Mouse (Mus musculus) heart, embryonic 11.5 days (tissue): ENCODE results near the gene Tpp1. TPM values are rescaled to one million over a fixed set of nuclear protein-coding genes. Genes with fewer than 3 reads are reported as not detected.

ENCODE experiments used
- ATAC-seq: fragments of 200-750 bp; cut with Nextera tagmentation; replicated peaks from 2 replicates; pipeline ENCODE4 v1.8.0; 2017; ENCODE audit warnings: moderate library complexity; ENCODE audit not compliant: insufficient number of reproducible peaks, low FRiP score, low TSS enrichment
- H3K27ac ChIP-seq: fragments of 300-500 bp; sonication (generic); 2 replicates; pipeline ENCODE4 v1.5.1; 2014; ENCODE audit warnings: mild to moderate bottlenecking, low read depth, low read length
- H3K27me3 ChIP-seq: fragments of 300-500 bp; sonication (generic); 2 replicates; pipeline ENCODE4 v1.6.1; 2014; ENCODE audit warnings: mild to moderate bottlenecking, low read length, mixed read lengths; ENCODE audit not compliant: control insufficient read depth, insufficient read depth
- H3K36me3 ChIP-seq: fragments of 300-500 bp; sonication (generic); 2 replicates; pipeline ENCODE4 v1.6.1; 2014; ENCODE audit warnings: mild to moderate bottlenecking, low read length, moderate library complexity, mixed read lengths; ENCODE audit not compliant: control insufficient read depth, insufficient read depth
- H3K4me1 ChIP-seq: fragments of 300-500 bp; sonication (generic); 2 replicates; pipeline ENCODE4 v1.6.1; 2014; ENCODE audit warnings: low read length; ENCODE audit not compliant: control insufficient read depth, insufficient read depth
- H3K4me2 ChIP-seq: fragments of 300-500 bp; sonication (generic); 2 replicates; pipeline ENCODE4 v1.6.1; 2014; ENCODE audit warnings: mild to moderate bottlenecking, moderate library complexity
- H3K4me3 ChIP-seq: fragments of 300-500 bp; sonication (generic); 2 replicates; pipeline ENCODE4 v1.5.1; 2014; ENCODE audit warnings: low read depth, low read length
- H3K9ac ChIP-seq: fragments of 300-500 bp; sonication (generic); 2 replicates; pipeline ENCODE4 v1.6.1; 2014; ENCODE audit warnings: mild to moderate bottlenecking, low read depth, low read length, moderate library complexity
- H3K9me3 ChIP-seq: fragments of 300-500 bp; sonication (generic); replicated peaks from 2 replicates; pipeline ENCODE4 v1.6.1; 2016; ENCODE audit warnings: low read length; ENCODE audit not compliant: control insufficient read depth
- WGBS: fragments of 180-500 bp; shearing (Covaris S2); extraction: QIAGEN DNeasy Blood & Tissue Kit; methylation state at CpG from one replicate; pipeline ENCODE4 v1.1.7; 2014; ENCODE audit not compliant: insufficient replicate concordance; 5-methylcytosine and 5-hydroxymethylcytosine counted together
- polyA plus RNA-seq: library from polyadenylated mRNA; unstranded; fragments of >200 nt; fragmentation: Nextera tagmentation; extraction: Ambion mirVana; gene quantifications from 2 replicates; pipeline ENCODE4 v1.2.1, GENCODE M21; 2014

The Tpp1 gene
- polyA plus RNA-seq, 1 experiment from 2014 or later, result 85.8 TPM

DNA sequence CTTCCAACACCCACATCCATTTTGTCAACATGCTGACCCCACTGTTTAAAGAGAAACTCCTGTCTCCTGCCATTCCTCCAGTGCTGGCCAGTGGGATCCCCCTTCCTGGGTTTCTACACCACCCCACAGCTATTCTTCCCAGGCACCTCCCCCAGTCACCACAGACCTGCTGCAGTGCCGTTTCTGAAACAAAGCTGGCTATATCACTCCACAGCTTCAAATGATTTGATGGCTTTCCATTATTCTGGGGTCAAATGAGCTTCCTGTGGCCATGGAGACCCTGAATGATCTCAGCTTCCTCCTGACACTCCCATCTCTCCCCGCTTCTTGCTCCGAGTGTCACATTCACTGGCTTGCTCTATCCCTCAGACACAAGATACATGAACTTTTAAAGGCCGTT lies 32.5 kb upstream of the Tpp1 start:
- Histone ChIP-seq H3K9ac (no peak overlapping the region), H3K4me3 (no peak overlapping the region)
- ATAC-seq, result no peak

DNA sequence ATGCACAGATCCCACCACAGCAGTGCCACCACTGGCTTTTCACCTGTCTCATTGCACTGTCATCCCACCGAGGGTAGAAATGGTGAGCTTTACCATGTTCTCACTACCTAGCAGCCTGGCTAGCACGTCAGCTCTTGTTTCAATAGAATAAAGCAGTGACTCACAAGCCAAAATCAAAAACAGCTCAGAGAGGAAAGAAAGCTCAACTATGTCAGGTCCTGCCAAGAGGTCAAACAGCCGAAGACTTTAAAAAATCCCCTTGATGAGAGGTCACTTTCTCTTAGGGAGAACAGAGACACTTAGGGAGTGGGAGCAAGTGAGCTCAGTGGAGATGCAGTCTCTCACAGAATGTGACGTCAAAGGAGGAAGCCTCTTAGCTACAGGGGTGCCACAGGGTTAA lies 31.8 kb upstream of the Tpp1 start:
- H3K36me3 ChIP-seq, result 0 out of 2 replicates have a peak, but pooled peaks cover 3% of the 10 kb centered on the region
- H3K9me3 ChIP-seq, result no peaks in the 10 kb centered on the region
- 0 out of 2 replicates have a peak, but pooled peaks cover under 1% of the 10 kb centered on the region for H3K27me3 ChIP-seq
- no peak for ATAC-seq
- no peak overlapping the region for H3K27ac ChIP-seq
- no peak overlapping the region for H3K9ac ChIP-seq
- peaks cover 12% of the 10 kb centered on the region for H3K4me1 ChIP-seq
- H3K4me3 ChIP-seq, result no peak overlapping the region
- 43% methylated on average over 4 of the region's 4 CpGs for WGBS
- no peak overlapping the region for H3K4me2 ChIP-seq

More for the DNA sequence above, 32.5 kb upstream of the Tpp1 start:
- 32% methylated on average over 4 of the region's 4 CpGs for WGBS
- H3K36me3 ChIP-seq, result 0 out of 2 replicates have a peak, but pooled peaks cover 3% of the 10 kb centered on the region
- 0 out of 2 replicates have a peak, but pooled peaks cover 2% of the 10 kb centered on the region for H3K27me3 ChIP-seq
- H3K4me1 ChIP-seq, result peaks cover 5% of the 10 kb centered on the region; the same call in 1 of the 2 replicates
- H3K9me3 ChIP-seq, result no peaks in the 10 kb centered on the region
- H3K4me2 ChIP-seq, result peak overlapping the region; percentile 16; the same call in 1 of the 2 replicates
- no peak overlapping the region for H3K27ac ChIP-seq

DNA sequence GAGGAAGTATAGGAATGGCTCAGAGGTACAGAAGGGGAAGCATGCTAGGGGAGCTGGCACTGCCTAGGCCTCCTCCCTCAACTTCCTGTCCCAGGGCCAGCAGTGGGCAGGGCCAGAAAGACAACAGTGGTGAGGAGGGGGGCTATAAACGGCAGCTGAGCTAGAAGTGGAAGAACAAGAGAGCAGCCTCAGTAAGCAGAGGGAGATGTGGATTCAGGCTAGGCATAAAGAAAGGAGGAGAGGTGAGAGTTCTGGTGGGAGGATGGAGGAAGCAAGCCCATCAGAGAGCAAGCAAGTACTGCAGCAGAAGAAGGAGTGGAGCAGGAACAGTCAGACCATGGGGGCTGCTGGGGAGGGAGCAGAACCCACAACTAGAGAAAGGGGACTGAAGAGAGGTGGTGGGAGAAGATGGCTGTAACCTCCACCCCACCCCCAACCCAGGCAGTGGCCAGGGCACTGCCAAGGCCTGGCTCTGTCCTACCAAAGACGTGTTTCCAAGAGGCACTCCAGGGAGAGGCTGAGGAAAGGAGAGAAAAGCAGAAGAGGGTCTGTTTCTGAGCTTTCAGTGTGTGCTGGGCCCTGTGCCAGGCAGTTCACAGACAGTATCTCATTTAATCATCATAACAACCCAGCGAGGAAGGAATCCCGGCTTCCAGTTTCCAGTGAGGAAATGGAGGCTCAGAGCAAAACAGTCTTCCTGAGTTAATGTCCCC lies 26.7 kb upstream of the Tpp1 start:
- Histone ChIP-seq H3K27me3 (no peaks in the 10 kb centered on the region), H3K4me2 (peak overlapping the region; percentile 45), H3K4me1 (peaks cover 23% of the 10 kb centered on the region), H3K4me3 (no peak overlapping the region), H3K36me3 (0 out of 2 replicates have a peak, but pooled peaks cover 3% of the 10 kb centered on the region), H3K9ac (peak overlapping the region; percentile 1; the same call in 1 of the 2 replicates), H3K9me3 (no peaks in the 10 kb centered on the region), H3K27ac (peak overlapping the region; percentile 84)
- WGBS, result 26% methylated on average over 4 of the region's 4 CpGs
- ATAC-seq, result peak; percentile 78

DNA sequence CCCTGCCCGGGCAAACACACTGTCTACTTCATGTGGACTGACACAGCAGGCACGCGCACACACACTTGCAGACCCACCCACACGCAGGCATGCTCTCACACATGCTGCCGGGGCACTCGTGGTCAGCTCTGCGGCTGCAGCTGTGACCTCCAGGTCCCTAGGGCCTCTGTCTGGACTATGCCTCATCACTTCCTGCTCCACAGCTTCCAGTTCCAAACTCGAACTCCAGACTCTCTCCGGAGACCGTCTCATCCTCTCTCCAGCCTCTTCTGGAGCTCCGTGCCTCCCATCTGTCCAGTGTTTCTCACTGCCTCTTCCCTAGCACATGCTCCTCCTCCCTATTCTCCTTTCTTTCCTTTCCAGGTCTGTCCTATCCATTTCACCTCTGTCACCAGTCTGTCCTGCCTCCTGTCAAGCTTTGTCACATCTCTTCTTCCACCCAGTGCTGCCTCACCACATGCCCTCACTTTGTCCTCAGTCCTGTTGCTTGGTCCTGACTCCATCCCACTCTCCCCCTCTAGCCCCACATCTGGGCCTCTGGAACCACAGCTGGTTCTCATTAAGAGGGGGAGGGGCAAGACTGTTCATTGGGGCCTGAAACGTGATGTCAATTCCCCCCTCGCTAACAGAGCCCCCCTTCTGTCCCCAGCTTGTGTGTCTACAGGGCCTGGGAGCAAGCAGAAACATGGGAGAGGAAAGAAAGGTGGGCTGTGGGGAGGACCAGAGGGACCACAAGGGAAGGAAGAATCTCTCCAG lies 25.9 kb upstream of the Tpp1 start:
- Histone ChIP-seq H3K9me3 (no peaks in the 10 kb centered on the region), H3K27me3 (no peaks in the 10 kb centered on the region), H3K4me2 (peak overlapping the region; percentile 45), H3K36me3 (peaks cover 3% of the 10 kb centered on the region; the same call in 1 of the 2 replicates), H3K4me3 (no peak overlapping the region), H3K9ac (peak overlapping the region; percentile 1; the same call in 1 of the 2 replicates), H3K27ac (peak overlapping the region; percentile 84), H3K4me1 (peaks cover 23% of the 10 kb centered on the region)
- 39% methylated on average over 13 of the region's 13 CpGs for WGBS
- ATAC-seq, result peak; percentile 56

DNA sequence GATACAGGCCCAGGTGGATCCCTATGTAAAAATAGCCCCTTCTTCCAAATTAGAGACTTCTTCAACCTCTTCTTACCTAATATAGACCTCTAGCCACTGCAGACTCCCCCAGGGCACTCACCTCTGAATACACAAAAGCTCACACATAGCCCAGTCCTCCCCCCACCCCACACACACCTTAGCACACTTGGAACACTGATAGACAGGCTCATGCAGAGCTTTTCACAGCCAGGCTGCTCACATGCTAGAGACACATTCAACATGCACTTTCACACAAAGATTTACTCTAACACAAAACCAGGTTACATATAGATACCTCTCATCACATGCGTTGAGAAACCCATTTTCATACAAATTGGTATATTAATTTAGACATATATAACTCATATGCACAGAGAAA lies 25.3 kb upstream of the Tpp1 start:
- Histone ChIP-seq H3K4me3 (no peak overlapping the region), H3K9ac (no peak overlapping the region), H3K4me2 (peak overlapping the region; percentile 45; the same call in 1 of the 2 replicates), H3K27me3 (no peaks in the 10 kb centered on the region), H3K36me3 (peaks cover 9% of the 10 kb centered on the region), H3K27ac (peak overlapping the region; percentile 84; the same call in 1 of the 2 replicates), H3K4me1 (peaks cover 23% of the 10 kb centered on the region), H3K9me3 (no peaks in the 10 kb centered on the region)
- no peak for ATAC-seq
- 76% methylated on average over 1 of the region's 1 CpGs for WGBS

DNA sequence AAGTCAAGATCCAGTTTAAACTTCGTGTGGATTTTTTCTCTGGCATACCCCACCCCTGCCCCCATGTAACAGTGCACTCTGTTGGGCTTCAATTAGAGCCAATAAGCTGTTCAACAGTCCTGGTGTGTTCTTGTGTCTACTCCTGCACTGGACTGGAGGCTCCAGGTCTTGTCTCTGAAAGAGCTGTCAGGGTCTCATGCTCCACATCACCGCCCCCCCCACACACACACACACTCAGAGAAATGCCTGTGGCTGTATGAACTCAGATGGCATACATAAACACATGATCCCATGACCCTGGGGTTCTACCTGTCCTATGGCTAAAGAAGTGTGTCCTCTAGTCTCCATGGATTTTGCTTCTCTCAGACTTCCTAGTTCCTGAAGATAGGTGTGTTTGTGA lies 24.0 kb upstream of the Tpp1 start:
- Histone ChIP-seq H3K4me3 (no peak overlapping the region), H3K27ac (no peak overlapping the region), H3K9me3 (no peaks in the 10 kb centered on the region), H3K9ac (no peak overlapping the region), H3K27me3 (no peaks in the 10 kb centered on the region), H3K36me3 (peaks cover 9% of the 10 kb centered on the region), H3K4me2 (no peak overlapping the region), H3K4me1 (peaks cover 23% of the 10 kb centered on the region)
- WGBS, result 79% methylated on average over 2 of the region's 2 CpGs
- no peak for ATAC-seq

DNA sequence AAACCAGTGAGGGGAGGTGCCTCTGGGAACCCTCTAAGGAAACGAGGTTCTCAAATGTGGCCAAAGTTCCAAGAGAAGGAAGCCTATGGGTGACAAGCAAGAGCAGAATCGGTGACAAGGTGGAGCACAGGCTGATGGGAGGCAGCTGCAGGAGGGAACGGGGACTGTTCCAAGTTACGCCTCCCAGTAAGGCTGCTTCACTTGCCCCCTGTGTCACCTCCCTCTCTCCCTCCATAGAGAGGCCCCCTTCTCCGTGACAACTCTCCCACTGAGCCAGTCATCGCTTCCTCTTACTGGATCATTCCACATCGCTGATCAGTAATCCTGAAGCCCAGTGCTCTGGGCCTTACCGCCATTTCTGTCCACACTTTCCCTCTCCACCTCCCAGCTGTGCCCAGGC lies 22.6 kb upstream of the Tpp1 start:
- Histone ChIP-seq H3K27ac (no peak overlapping the region), H3K4me2 (no peak overlapping the region), H3K9ac (no peak overlapping the region), H3K9me3 (no peaks in the 10 kb centered on the region), H3K4me3 (no peak overlapping the region), H3K4me1 (peaks cover 23% of the 10 kb centered on the region), H3K27me3 (no peaks in the 10 kb centered on the region), H3K36me3 (peaks cover 9% of the 10 kb centered on the region)
- no peak for ATAC-seq
- 60% methylated on average over 8 of the region's 8 CpGs for WGBS

DNA sequence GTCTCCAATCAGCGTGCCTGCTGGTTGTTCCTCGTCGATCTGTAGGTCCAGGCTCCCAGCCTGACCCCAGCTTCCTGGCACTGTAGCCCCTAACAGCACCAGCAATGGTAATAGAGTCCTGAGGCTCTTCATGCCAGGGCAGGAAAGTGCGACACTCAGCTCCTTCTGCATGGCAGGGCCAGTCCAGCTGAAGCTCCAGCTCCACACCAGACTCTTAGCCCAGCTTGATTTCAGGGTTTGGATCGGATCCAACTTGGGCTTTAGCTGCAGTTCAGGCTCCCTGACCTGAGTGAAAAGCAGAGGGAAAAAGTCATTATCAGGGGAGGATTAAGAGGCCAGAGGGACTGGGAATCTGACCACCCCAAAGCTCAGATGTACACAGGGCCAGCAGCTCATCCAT lies 21.0 kb upstream of the Tpp1 start:
- H3K27ac ChIP-seq, result no peak overlapping the region
- H3K9me3 ChIP-seq, result no peaks in the 10 kb centered on the region
- no peak overlapping the region for H3K9ac ChIP-seq
- no peak overlapping the region for H3K4me2 ChIP-seq
- ATAC-seq, result no peak
- no peaks in the 10 kb centered on the region for H3K27me3 ChIP-seq
- H3K4me1 ChIP-seq, result peaks cover 8% of the 10 kb centered on the region
- no peak overlapping the region for H3K4me3 ChIP-seq
- WGBS, result 73% methylated on average over 5 of the region's 5 CpGs
- H3K36me3 ChIP-seq, result peaks cover 9% of the 10 kb centered on the region
